ENCODE assay signal across 8 mouse cellular contexts in the genomic region with DNA sequence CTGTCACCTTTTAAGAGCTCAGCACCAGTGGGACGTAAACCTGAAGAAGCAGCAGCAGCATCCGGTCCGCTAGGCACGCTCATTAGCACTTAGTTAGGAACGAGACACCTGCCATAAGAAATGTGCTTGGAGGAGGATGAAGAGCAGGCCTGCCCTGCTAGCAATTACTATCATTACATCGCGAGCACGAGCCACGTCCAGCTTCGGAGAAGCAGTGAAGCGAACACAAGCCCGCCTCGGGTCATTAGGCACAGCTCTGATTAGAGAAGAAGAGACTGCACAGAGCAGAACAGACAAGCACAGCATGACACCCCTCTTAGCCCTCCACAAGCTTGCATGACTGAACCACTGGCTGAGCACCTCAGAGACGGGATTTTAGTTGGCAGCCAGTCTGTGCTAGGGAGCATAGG. TPM values are rescaled to one million over a fixed set of nuclear protein-coding genes. Genes with fewer than 3 reads are reported as not detected.
DNase-seq lines count a peak whose midpoint lies in the region; ATAC-seq lines count a peak whose summit lies in the region.

No protein-coding gene starts in this region.

- peak; percentile 15 for DNase-seq in kidney, adult 18-20 months
- no peak for DNase-seq in kidney, postnatal 10 days
- DNase-seq in forebrain, embryonic 10.5 days (ENCODE audit: extremely low spot score, low spot score): peak; percentile 80
- no peak for DNase-seq in adrenal gland, postnatal 14 days
- no peak for DNase-seq in lung, postnatal 14 days

- no peak overlapping the region for H3K27ac ChIP-seq in forebrain, embryonic 10.5 days
- no peak overlapping the region for H3K27ac ChIP-seq in kidney, embryonic 15.5 days
- no peak overlapping the region for H3K27ac ChIP-seq in neural tube, embryonic 12.5 days

- no peak overlapping the region for H3K9ac ChIP-seq in kidney, embryonic 15.5 days
- H3K9ac ChIP-seq in neural tube, embryonic 12.5 days: no peak overlapping the region

- H3K4me1 ChIP-seq in forebrain, embryonic 10.5 days: peaks cover 52% of the 10 kb centered on the region
- peaks cover 16% of the 10 kb centered on the region for H3K4me1 ChIP-seq in kidney, embryonic 15.5 days
- peaks cover 19% of the 10 kb centered on the region for H3K4me1 ChIP-seq in neural tube, embryonic 12.5 days

- WGBS in forebrain, embryonic 10.5 days: 16% methylated on average over 14 of the region's 14 CpGs
- 29% methylated on average over 14 of the region's 14 CpGs for WGBS in kidney, embryonic 15.5 days
- 13% methylated on average over 14 of the region's 14 CpGs for WGBS in neural tube, embryonic 12.5 days

- peaks cover 89% of the 10 kb centered on the region for H3K27me3 ChIP-seq in forebrain, embryonic 10.5 days (ENCODE audit: poor library complexity, severe bottlenecking)
- no peaks in the 10 kb centered on the region for H3K27me3 ChIP-seq in kidney, embryonic 15.5 days
- 0 out of 2 replicates have a peak, but pooled peaks cover 7% of the 10 kb centered on the region for H3K27me3 ChIP-seq in neural tube, embryonic 12.5 days (replicated peaks)

- H3K4me3 ChIP-seq in forebrain, embryonic 10.5 days: no peak overlapping the region
- no peak overlapping the region for H3K4me3 ChIP-seq in kidney, embryonic 15.5 days (replicated peaks)
- no peak overlapping the region for H3K4me3 ChIP-seq in neural tube, embryonic 12.5 days

- ATAC-seq in kidney, embryonic 15.5 days (replicated peaks; ENCODE audit: low FRiP score): peak; percentile 95
- peak; percentile 90 for ATAC-seq in neural tube, embryonic 12.5 days (ENCODE audit: low FRiP score, low read depth)
- no peak for ATAC-seq in erythroblast, adult 5-6 weeks (replicated peaks; ENCODE audit: low FRiP score, poor library complexity, severe bottlenecking)

- H3K4me2 ChIP-seq in kidney, embryonic 15.5 days: no peak overlapping the region
- H3K4me2 ChIP-seq in neural tube, embryonic 12.5 days (replicated peaks): peak overlapping the region; percentile 16; the same call in 1 of the 2 replicates

- H3K9me3 ChIP-seq in forebrain, embryonic 10.5 days: no peaks in the 10 kb centered on the region
- no peaks in the 10 kb centered on the region for H3K9me3 ChIP-seq in kidney, embryonic 15.5 days (replicated peaks)
- no peaks in the 10 kb centered on the region for H3K9me3 ChIP-seq in neural tube, embryonic 12.5 days

- H3K36me3 ChIP-seq in forebrain, embryonic 10.5 days (replicated peaks): peaks cover 89% of the 10 kb centered on the region
- peaks cover 45% of the 10 kb centered on the region for H3K36me3 ChIP-seq in kidney, embryonic 15.5 days
- peaks cover 7% of the 10 kb centered on the region; the same call in 1 of the 2 replicates for H3K36me3 ChIP-seq in neural tube, embryonic 12.5 days

RNA-seq across cellular contexts. Expression of a gene that starts 40.6 kb away (rescaled TPM):
- 39.2 and 39.8 TPM in 2 replicates for polyA plus RNA-seq in forebrain, embryonic 10.5 days (2016; fragmentation: Nextera tagmentation; extraction: Ambion mirVana)
- 26.6 and 27.9 TPM in 2 replicates for polyA plus RNA-seq in kidney, embryonic 15.5 days (2015; fragmentation: Nextera tagmentation; extraction: Ambion mirVana)
- polyA plus RNA-seq in neural tube, embryonic 12.5 days (2016; fragmentation: Nextera tagmentation; extraction: Ambion mirVana): 57.7 and 60.6 TPM in 2 replicates
- total RNA-seq in erythroblast, adult 5-6 weeks (2015; ENCODE audit: low replicate concordance): 8.6 TPM in 2 replicates
- total RNA-seq in erythroblast, adult 5-6 weeks (2017; ENCODE audit: low replicate concordance): 2.9 and 3.1 TPM in 2 replicates
- total RNA-seq in adrenal gland, postnatal 14 days (2021): 45.7 and 47.0 TPM in 2 replicates

Comparison
In these comparisons a context has a peak if more than half of its experiments do, and no peak if none do; other contexts are left out.
1. DNase-seq: peak in kidney, adult 18-20 months (single experiment) and forebrain, embryonic 10.5 days (single experiment); none in kidney, postnatal 10 days (single experiment), adrenal gland, postnatal 14 days (single experiment) and lung, postnatal 14 days (single experiment).